Mouse (Mus musculus) left cerebral cortex, adult 9 months (tissue): Measurements from ENCODE around the gene Sat2.

ENCODE experiments used
- DNase-seq, 2 experiments: peaks; one replicate each; pipeline ENCODE4 v3.0.0; 2022; ENCODE audit warnings: low spot score in 2 of 2

The Sat2 gene

DNA sequence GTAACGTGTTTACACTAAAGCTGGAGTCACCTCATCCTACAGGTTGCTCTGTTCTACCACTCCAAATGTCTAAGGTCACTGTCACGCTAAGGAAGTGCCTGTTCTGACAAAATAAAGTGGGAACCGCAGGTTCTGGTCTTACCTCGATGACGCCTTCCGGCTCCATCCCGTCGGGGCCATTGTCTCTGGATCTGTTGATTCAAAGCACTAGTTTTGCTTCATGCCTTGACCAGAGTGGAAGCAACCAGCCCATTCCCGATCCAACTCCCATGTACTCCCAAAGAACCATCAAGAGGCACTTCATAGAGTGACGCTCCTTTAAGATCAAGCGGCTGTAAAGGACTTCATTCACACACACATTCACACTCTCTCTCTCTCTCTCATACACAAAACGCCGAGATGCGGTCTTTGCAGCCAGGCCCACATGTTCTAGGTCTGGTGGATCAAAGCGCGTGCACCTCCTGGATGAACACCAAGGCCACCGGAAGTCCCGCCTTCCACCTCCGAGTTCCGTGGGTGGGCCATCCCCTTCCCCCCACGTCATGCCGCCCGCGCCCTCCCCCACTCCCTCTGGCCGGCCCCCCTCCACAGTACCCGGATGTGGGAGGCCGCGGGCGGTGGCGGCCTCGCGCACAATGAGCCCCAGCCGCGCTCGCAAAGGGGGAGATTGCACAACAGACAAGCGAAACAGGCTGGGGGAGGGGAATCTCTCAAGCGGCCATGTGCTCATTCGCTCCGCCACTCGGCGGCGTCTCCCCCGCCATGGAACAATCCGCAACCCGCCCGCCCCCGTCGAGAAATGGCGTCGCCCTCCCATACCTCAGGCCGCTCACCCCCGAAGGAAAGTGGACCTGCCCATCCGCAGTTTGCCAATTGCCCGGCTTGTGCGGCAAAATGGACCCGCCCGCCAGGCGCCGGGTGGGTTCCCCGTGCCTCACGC, 49.2 kb downstream of the Sat2 start:
- peak; percentile 86 to 92 for DNase-seq

GRCm38 (mm10) chr11:69671726-69672124, 49.9 kb downstream of the Sat2 start:
- no peak for DNase-seq

DNA sequence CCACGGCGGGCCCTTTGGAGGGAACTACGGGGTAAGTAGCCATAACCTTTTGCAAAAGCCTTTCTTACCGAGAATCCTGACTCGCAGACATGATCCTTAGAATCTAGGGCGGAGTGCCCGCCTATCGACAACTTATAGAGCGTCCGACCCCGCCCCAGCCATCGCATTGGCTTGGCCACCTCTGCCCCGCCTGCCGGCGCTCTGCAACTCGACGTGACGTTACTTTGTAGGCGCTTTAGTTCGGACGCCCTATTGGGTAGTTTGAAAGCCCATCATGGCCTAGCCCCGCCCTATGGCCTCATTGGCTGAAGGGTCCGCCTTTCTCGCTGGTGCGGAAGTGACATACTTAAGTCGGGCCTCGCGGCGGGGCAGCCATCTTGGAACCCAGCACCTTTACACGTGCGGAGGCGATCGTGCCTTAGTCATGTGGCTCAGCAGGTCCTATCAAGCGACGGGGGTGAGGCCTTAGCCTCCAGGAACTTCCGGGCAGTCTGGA, 50.4 kb downstream of the Sat2 start, which contains the start of gene Eif4a1:
Gene Eif4a1 (minus strand): TSS at position 213 of the 496 bp plus-strand sequence.
- peak; percentile 100 for DNase-seq
